Mouse (Mus musculus): ENCODE measurements at regions not wholly inside any gene's neighbourhood (a gene's known extent, or its start where the extent isn't known, plus 50 kb on each side); places are given as distances from the start of the nearest gene placed in this dataset.

GRCm38 (mm10) chr6:44179927-44180326 is 513.8 kb upstream of the Tpk1 start:
- no peak for TF ChIP-seq POLR2A (IDR thresholded peaks at IDR 0.05; ENCODE audit: borderline replicate concordance, extremely low read depth, insufficient read depth, insufficient read length, poor library complexity, severe bottlenecking)
- TF ChIP-seq CTCF (IDR thresholded peaks at IDR 0.05; ENCODE audit: borderline replicate concordance, extremely low read depth, insufficient read depth, insufficient read length), result no peak
